Mouse (Mus musculus) stomach, embryonic 14.5 days (tissue): ENCODE results near the gene Clpb. TPM values are rescaled to one million over a fixed set of nuclear protein-coding genes. Genes with fewer than 3 reads are reported as not detected.

Experiments
- ATAC-seq: fragments of 200-750 bp; cut with Nextera tagmentation; 2 replicates; pipeline ENCODE4 v1.8.0; 2017; ENCODE audit warnings: low read depth, moderate TSS enrichment; ENCODE audit not compliant: insufficient number of reproducible peaks, insufficient read depth, low FRiP score
- H3K27ac ChIP-seq: fragments of 300-500 bp; sonication (generic); 2 replicates; pipeline ENCODE4 v1.5.1; 2014; ENCODE audit warnings: mild to moderate bottlenecking, low read length, moderate library complexity, mixed read lengths
- H3K27me3 ChIP-seq: fragments of 300-500 bp; sonication (generic); 2 replicates; pipeline ENCODE4 v1.6.1; 2014; ENCODE audit warnings: low read length, control low read depth, mixed read lengths; ENCODE audit not compliant: control insufficient read depth, insufficient read depth
- H3K36me3 ChIP-seq: fragments of 300-500 bp; sonication (generic); 2 replicates; pipeline ENCODE4 v1.6.1; 2014; ENCODE audit warnings: mild to moderate bottlenecking, control low read depth, low read length, moderate library complexity, mixed read lengths; ENCODE audit not compliant: control insufficient read depth, insufficient read depth
- H3K4me1 ChIP-seq: fragments of 300-500 bp; sonication (generic); 2 replicates; pipeline ENCODE4 v1.6.1; 2014; ENCODE audit warnings: low read length, control low read depth, mixed read lengths; ENCODE audit not compliant: control insufficient read depth, insufficient read depth
- H3K4me2 ChIP-seq: fragments of 300-500 bp; sonication (generic); replicated peaks from 2 replicates; pipeline ENCODE4 v1.6.1; 2014; ENCODE audit warnings: low read depth, low read length, control low read depth
- H3K4me3 ChIP-seq: fragments of 300-500 bp; sonication (generic); 2 replicates; pipeline ENCODE4 v1.5.1; 2014; ENCODE audit warnings: low read depth, low read length, control low read depth
- H3K9ac ChIP-seq: fragments of 300-500 bp; sonication (generic); replicated peaks from 2 replicates; pipeline ENCODE4 v1.6.1; 2014; ENCODE audit warnings: low read depth, mild to moderate bottlenecking, control low read depth, low read length, moderate library complexity, mixed read lengths
- H3K9me3 ChIP-seq: fragments of 300-500 bp; sonication (generic); 2 replicates; pipeline ENCODE4 v1.6.1; 2016; ENCODE audit warnings: low read depth, low read length, control low read depth; ENCODE audit not compliant: control insufficient read depth
- WGBS: fragments of 180-500 bp; shearing (Covaris S2); extraction: QIAGEN DNeasy Blood & Tissue Kit; methylation state at CpG from one replicate; pipeline ENCODE4 v1.1.7; 2014; 5-methylcytosine and 5-hydroxymethylcytosine counted together
- polyA plus RNA-seq: library from polyadenylated mRNA; unstranded; fragments of >200 nt; fragmentation: Nextera tagmentation; extraction: Ambion mirVana; gene quantifications from 2 replicates; pipeline ENCODE4 v1.2.1, GENCODE M21; 2014

Clpb gene
- polyA plus RNA-seq, 1 experiment from 2014 or later, result 52.5 TPM

GRCm38 (mm10) chr7:101767335-101767907, 104.0 kb downstream of the Clpb start:
- Histone ChIP-seq H3K27ac (no peak overlapping the region), H3K36me3 (no peaks in the 10 kb centered on the region), H3K9ac (no peak overlapping the region), H3K4me2 (no peak overlapping the region), H3K4me3 (no peak overlapping the region), H3K27me3 (no peaks in the 10 kb centered on the region), H3K9me3 (no peaks in the 10 kb centered on the region), H3K4me1 (peaks cover 15% of the 10 kb centered on the region; the same call in 1 of the 2 replicates)
- ATAC-seq, result no peak
- 77% methylated on average over 5 of the region's 5 CpGs for WGBS

- Histone ChIP-seq H3K9ac (no peak overlapping the region), H3K27ac (no peak overlapping the region), H3K4me3 (no peak overlapping the region), H3K9me3 (no peaks in the 10 kb centered on the region), H3K36me3 (no peaks in the 10 kb centered on the region), H3K4me1 (peaks cover 20% of the 10 kb centered on the region; the same call in 1 of the 2 replicates), H3K4me2 (no peak overlapping the region), H3K27me3 (no peaks in the 10 kb centered on the region)
- ATAC-seq, result no peak
- WGBS, result 71% methylated on average over 7 of the region's 7 CpGs
Observed at GRCm38 (mm10) chr7:101770051-101770450, 106.6 kb downstream of the Clpb start.

- Histone ChIP-seq H3K9me3 (no peaks in the 10 kb centered on the region), H3K27ac (no peak overlapping the region), H3K27me3 (no peaks in the 10 kb centered on the region), H3K4me3 (no peak overlapping the region), H3K4me2 (no peak overlapping the region), H3K4me1 (peaks cover 20% of the 10 kb centered on the region; the same call in 1 of the 2 replicates), H3K36me3 (no peaks in the 10 kb centered on the region), H3K9ac (no peak overlapping the region)
- no peak for ATAC-seq
- WGBS, result 72% methylated on average over 1 of the region's 1 CpGs
Observed at GRCm38 (mm10) chr7:101771604-101772003, 108.2 kb downstream of the Clpb start.

- 37% methylated on average over 8 of the region's 8 CpGs for WGBS
- no peaks in the 10 kb centered on the region for H3K27me3 ChIP-seq
- H3K4me2 ChIP-seq, result no peak overlapping the region
- H3K4me3 ChIP-seq, result no peak overlapping the region
- no peak overlapping the region for H3K27ac ChIP-seq
- peak; percentile 37; the same call in 1 of the 2 replicates for ATAC-seq
- no peaks in the 10 kb centered on the region for H3K36me3 ChIP-seq
- no peak overlapping the region for H3K9ac ChIP-seq
- H3K9me3 ChIP-seq, result no peaks in the 10 kb centered on the region
- peaks cover 20% of the 10 kb centered on the region; the same call in 1 of the 2 replicates for H3K4me1 ChIP-seq
Observed at GRCm38 (mm10) chr7:101772687-101773086, 109.3 kb downstream of the Clpb start.

- ATAC-seq, result no peak
- WGBS, result 93% methylated on average over 1 of the region's 1 CpGs
- no peak overlapping the region for H3K27ac ChIP-seq
Observed at GRCm38 (mm10) chr7:101777053-101777452, 113.6 kb downstream of the Clpb start.

GRCm38 (mm10) chr7:101817861-101818401, 154.5 kb downstream of the Clpb start, which contains the start of gene Phox2a:
Gene Phox2a, plus strand, starts transcription at chr7:101818313.
- no peak within 1 kb of the TSS for H3K9ac ChIP-seq
- H3K27ac ChIP-seq, result no peak within 1 kb of the TSS
- H3K27me3 ChIP-seq, result peaks cover 47% of the 10 kb centered on the region
- H3K9me3 ChIP-seq, result no peaks in the 10 kb centered on the region
- H3K36me3 ChIP-seq, result no peaks in the 10 kb centered on the region
- 0 out of 2 replicates have a peak, but pooled peaks have one; percentile 11 for ATAC-seq
- H3K4me1 ChIP-seq, result peaks cover 11% of the 10 kb centered on the region; the same call in 1 of the 2 replicates
- peak within 1 kb of the TSS; percentile 29 for H3K4me3 ChIP-seq
- peak within 1 kb of the TSS; percentile 40 for H3K4me2 ChIP-seq
- 2% methylated on average over 44 of the region's 45 CpGs for WGBS

More at GRCm38 (mm10) chr7:101777053-101777452, 113.6 kb downstream of the Clpb start:
- no peaks in the 10 kb centered on the region for H3K9me3 ChIP-seq
- 0 out of 2 replicates have a peak, but pooled peaks cover 2% of the 10 kb centered on the region for H3K36me3 ChIP-seq
- no peak overlapping the region for H3K4me2 ChIP-seq
- H3K9ac ChIP-seq, result no peak overlapping the region
- H3K27me3 ChIP-seq, result no peaks in the 10 kb centered on the region
- no peak overlapping the region for H3K4me3 ChIP-seq
- H3K4me1 ChIP-seq, result peaks cover 5% of the 10 kb centered on the region; the same call in 1 of the 2 replicates

GRCm38 (mm10) chr7:101820295-101821030, 157.0 kb downstream of the Clpb start:
- H3K27ac ChIP-seq, result no peak overlapping the region
- no peak overlapping the region; the same call in 1 of the 2 replicates for H3K9ac ChIP-seq
- H3K27me3 ChIP-seq, result peaks cover 47% of the 10 kb centered on the region
- H3K36me3 ChIP-seq, result peaks cover 13% of the 10 kb centered on the region
- H3K4me2 ChIP-seq, result peak overlapping the region; percentile 91
- no peak for ATAC-seq
- WGBS, result 4% methylated on average over 35 of the region's 35 CpGs
- H3K4me1 ChIP-seq, result peaks cover 11% of the 10 kb centered on the region; the same call in 1 of the 2 replicates
- no peaks in the 10 kb centered on the region for H3K9me3 ChIP-seq
- peak overlapping the region; percentile 21 for H3K4me3 ChIP-seq
